Mouse (Mus musculus): ENCODE results near the gene Arl15.

Arl15 gene

GRCm38 (mm10) chr13:114144052-114145046 lies 350.0 kb downstream of the Arl15 start:
- no peak for DNase-seq (ENCODE audit: low spot score in 2 of 2)

- no peak for DNase-seq (ENCODE audit: low spot score in 2 of 2)
Observed at GRCm38 (mm10) chr13:114145249-114145648, 350.9 kb downstream of the Arl15 start.

DNA sequence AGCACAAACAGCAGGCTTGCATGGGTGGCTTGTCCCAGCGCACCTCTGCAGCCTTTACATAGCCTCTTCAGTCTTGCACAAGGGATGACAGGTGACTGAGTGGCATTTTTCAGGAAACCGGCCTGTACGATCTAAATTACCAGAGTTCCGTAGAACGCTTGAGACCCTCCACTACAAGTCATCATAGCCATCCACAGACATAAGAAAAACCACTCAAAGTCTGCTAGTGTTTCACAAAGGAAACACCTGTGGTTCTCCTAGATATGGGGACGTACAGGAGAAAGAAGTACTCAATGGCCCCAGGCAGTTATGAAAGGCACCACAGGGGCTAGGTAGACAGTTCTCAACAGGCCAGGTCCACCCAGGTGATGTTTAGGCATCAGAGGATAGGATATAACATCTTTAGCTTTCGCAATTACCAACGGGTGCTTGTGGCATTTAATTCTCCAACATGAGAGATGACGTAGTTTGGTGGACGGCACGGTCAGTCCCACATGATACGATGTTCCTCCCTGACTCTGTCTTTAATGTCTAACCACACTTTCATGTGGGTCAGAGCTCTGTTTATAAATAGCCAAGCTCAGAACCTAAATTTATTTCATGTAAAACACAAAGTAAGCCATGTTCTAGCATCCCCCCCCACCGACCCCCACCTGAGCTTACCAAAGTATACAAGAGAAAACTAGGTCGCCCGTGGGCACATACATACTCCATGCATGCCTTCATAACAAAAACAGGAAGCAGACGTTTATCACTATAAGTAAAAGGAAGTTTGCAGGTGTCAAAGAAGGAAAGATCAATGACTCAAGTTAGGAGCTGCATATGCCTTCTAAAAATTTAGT lies 356.8 kb downstream of the Arl15 start:
- DNase-seq (ENCODE audit: low spot score in 2 of 2) = no peak

DNA sequence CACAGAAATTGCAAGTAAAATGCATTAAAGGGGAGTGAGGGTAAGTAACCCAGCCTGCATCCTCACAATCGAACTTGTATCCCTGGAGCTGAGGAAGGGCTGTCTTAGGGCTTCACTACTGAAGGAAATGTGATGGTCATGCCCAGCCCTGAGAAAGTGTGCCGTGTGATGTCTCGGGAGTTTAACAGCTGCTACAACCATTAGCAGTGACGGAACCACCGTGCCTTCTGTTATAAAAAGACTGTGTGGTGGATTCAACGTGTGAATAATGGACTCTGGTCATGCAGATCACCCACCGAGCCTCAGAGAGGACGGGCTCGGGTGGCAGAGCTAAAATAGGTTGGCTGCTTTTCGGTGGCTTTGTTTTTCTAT lies 357.4 kb downstream of the Arl15 start:
- no peak for DNase-seq (ENCODE audit: low spot score in 2 of 2)

DNA sequence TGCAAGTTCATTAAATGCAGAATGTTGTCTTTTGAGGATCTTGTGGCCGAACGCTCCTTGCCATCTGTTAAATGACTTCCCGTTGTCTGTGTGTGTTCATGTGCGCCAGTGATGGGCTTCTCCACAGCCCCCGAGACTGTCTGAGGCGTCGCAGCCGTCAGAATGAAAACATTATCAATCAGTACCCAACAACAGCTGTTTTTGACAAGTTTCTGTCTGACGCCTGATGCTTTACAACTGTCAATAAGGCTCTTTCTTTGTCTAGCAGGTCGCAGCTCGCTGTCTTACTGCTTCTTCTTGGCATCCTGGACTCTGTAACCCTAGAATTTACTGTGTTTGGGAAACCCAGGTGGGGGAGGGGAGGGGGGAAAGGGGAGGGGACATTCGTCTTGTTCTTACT lies 362.4 kb downstream of the Arl15 start:
- no peak for DNase-seq (ENCODE audit: low spot score in 2 of 2)

DNA sequence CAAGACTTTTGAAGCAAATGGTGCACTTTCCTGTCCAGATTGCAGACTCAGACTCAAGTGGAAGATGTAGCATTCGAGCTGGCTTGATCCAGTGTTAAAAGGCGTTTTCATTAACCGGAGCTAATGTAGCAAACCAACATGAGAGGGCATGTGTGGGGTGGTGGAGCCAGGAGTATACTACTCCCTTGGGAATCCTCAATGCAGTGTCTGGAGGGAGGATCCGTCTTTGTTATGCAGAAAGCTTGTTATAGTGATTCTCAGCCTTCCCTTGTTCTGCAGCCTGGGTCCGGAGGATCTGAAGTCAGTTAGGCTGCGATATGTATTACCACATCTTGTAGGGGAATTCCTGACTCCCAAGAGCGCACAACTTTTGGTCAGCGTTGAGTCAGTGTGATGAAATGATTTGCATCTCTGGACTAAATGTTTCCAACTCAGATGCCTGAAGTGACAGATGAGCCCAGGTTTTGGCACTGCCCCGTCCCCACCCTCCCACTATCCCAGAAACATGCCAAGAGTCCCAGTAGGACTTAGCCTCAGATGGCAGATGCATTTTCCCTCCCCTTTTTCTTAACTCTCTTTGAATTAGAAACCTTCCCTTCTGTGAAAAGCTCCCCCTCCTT lies 363.9 kb downstream of the Arl15 start:
- DNase-seq (ENCODE audit: low spot score in 2 of 2) = no peak

DNA sequence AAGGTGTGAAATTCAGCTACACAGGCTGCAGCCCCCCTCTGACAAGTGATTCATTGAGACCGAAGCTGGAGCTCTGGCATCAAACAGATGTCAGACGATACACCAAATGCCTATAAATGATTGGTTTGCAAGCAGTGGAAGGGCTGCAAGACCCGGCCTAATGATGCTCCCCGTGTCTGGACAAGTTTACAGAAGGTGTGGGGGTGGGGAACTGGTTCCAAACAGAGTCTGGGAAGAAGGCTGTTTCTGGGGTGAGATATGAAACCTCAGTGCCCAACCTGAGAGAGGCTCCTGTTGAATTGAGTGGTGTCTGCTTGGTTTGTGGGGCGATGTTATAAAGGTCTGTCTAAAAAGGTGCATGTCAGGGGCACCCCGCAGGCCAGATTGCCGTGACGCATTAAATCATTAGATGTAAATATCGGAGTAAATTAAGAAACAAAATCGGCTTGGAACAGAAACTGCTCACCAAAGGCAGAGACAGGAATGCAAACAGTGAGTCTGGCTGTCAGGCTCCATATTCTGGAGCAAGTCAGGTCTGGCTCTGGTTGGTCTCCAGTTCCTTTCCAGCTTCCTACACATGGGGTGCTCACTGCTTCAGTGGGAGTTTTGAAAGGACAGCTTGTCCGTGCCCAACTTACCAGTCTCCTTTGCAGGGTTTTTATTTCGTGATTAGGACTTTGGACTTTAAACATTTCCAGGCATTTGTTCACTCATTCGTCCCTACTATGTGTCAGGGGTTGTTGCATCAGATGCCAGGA lies 365.5 kb downstream of the Arl15 start:
- no peak for DNase-seq (ENCODE audit: low spot score in 2 of 2)

GRCm38 (mm10) chr13:114162753-114163152 lies 368.4 kb downstream of the Arl15 start:
- DNase-seq (ENCODE audit: low spot score in 2 of 2) = no peak

GRCm38 (mm10) chr13:114165616-114166015 lies 371.3 kb downstream of the Arl15 start:
- DNase-seq (ENCODE audit: low spot score in 2 of 2) = no peak

GRCm38 (mm10) chr13:114166439-114167183 lies 372.3 kb downstream of the Arl15 start:
- DNase-seq (ENCODE audit: low spot score in 2 of 2) = no peak

DNA sequence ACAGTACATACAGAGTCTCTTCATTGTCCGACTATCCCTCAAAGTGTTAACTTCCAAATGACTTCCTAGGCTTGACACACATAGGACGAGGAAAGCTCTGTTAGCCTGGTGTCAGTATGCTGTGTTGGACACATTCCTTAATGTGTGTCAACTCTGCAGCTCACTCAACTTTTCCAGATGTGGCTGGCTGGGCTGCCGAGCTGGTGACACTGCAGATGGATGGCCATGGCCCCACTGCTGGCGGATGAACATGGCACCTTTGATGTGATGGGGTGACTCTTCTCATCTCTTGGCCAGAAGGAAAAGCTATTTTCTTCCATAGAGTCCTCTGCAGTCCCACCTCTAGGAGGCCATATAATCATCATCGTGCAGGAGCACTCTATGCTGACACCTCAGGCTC lies 375.8 kb downstream of the Arl15 start:
- no peak for DNase-seq (ENCODE audit: low spot score in 2 of 2)

DNA sequence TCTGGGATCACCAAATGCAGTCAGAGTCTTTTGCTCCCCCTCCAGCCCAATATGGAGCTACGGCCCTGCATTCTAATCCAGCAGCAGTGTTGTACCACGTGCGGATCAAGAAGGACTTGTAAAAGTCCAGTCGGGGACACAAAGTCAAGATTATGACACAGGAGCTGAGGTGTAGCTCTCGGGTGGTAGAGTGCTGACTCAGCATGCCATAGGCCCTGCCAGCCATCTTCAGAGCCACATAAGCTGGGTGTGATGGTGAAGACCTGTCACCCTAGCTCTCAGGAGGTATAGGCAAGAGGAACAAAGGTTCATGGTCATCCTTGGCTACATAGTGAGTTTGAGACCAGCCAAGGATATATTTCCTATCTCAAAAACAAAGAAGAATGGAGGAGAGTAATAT lies 377.2 kb downstream of the Arl15 start:
- DNase-seq (ENCODE audit: low spot score in 2 of 2) = no peak

DNA sequence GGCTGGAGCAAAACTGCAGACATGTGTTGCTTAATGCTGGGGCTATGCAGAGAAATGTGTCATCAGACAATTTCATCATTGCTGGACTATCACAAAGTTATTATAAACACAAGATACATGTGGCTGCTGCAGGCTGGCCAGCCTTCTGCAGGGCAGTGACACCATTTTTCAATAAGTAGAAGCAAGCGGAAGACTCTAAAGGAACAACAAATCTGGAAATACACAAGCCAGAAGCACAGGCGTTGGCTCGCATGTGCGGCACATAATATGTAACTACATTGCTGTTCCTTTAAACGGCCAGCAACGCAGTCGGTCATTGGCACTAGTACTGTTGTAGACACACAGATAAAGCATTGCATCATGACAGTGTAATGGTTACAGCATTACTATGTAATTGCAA lies 393.8 kb downstream of the Arl15 start:
- DNase-seq (ENCODE audit: low spot score in 2 of 2) = no peak

DNA sequence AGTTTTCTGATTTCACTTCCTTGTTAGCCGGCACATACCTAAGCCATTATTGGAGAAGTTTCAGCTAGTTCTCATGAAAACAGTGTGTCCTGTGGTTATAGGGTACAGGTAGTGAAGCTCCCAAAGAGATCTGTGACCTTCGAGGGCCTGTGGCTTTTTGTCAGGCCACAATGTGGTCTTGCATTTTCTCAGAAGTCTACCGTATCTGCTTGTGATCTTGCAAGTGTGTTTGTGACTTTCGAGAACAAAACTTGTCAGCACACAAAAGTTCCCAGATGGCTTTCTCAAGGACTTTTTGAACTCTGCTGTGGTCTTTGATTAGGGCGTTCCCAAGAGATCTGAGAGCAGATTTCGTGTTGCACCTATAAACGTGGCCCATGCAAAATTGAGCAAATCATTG lies 394.5 kb downstream of the Arl15 start:
- DNase-seq (ENCODE audit: low spot score in 2 of 2) = no peak

DNA sequence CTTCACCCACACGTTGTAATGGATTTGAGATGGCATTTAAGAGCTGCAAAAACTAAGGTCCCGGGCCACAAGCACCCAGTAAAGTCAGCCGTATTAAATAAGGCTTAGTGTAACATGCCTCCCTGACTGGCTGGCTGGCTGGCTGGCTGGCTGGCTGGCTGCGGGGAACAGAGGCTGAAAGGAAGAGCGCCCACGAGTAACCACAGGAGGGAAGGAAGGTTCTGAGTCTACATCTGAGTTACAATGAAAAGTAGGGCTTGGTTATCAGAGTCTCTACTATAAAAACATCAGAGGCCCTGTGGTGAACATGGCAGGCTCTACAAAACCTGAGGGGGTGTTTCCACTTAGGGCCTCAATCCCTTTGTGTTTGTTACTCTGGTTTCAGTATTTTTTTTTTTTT lies 395.1 kb downstream of the Arl15 start:
- DNase-seq (ENCODE audit: low spot score in 2 of 2) = no peak

- DNase-seq (ENCODE audit: low spot score in 2 of 2) = no peak
Observed at GRCm38 (mm10) chr13:114190898-114191297, 396.6 kb downstream of the Arl15 start.

DNA sequence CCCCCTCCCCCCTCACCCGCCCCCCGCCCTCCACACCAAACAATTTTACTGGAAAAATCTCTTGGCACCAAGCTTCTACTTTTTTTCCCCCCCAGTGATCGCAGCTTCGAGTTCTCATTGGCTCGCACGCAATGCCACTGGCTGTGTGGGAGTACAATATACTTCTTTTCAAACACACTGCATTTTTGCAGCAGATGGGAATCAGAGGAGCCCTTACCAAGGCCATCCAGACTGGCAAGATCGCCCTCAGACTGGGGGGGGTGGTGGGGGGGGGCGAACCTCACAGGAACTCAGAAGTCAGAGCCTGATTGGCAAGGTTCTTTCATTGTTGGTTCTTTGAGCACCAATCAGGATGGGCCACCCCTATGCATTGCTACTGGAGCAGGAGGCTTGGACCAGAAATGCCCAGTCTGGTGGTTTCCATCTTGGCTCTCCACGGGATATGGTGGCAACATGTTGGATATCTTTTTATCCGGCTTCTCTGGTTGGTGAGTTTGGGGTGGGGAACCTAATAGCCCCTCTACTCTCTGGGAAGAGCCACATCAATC lies 404.0 kb downstream of the Arl15 start:
- peak in 1 of 2 experiments; percentile 14 for DNase-seq (ENCODE audit: low spot score in 2 of 2)

- peak in 1 of 2 experiments; percentile 28 for DNase-seq (ENCODE audit: low spot score in 2 of 2)
Observed at GRCm38 (mm10) chr13:114199746-114200145, 405.4 kb downstream of the Arl15 start.

DNA sequence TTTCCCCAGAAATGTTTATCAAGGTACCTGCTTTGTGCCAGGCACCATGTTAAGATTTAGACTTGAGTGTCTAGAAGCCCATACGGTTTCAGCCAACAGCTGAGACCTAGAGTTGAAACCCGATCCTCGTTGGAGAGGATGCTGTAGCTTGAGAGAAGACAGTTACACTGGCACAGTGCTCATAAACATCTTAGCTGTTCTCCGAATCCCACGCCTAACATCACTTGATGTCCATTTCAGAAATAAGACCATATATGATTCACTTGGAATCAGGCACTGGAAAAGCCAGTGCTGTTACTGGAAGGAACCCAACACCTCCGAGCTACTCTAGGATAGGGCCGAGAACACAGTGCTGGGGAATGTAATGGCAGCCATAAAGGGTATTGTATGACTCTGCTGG lies 406.2 kb downstream of the Arl15 start:
- DNase-seq (ENCODE audit: low spot score in 2 of 2) = no peak

- no peak for DNase-seq (ENCODE audit: low spot score in 2 of 2)
Observed at GRCm38 (mm10) chr13:114202806-114203570, 408.7 kb downstream of the Arl15 start.

All from frontal cortex, postnatal 36 days (tissue).